Mouse (Mus musculus) E14TG2a.4 (cell line): Measurements from ENCODE around the gene Akap8l.

Experiments used
- H3K27me3 ChIP-seq: 2 replicates; pipeline ENCODE4 v1.6.1; 2014; ENCODE audit warnings: low read length, control low read depth; ENCODE audit not compliant: insufficient read depth
- H3K36me3 ChIP-seq: 2 replicates; pipeline ENCODE4 v1.6.1; 2014; ENCODE audit warnings: low read length, control low read depth; ENCODE audit not compliant: insufficient read depth
- H3K4me1 ChIP-seq: replicated peaks from 2 replicates; pipeline ENCODE4 v1.6.1; 2014; ENCODE audit warnings: low read depth, low read length, control low read depth
- H3K4me3 ChIP-seq: replicated peaks from 2 replicates; pipeline ENCODE4 v1.5.1; 2014; ENCODE audit warnings: mild to moderate bottlenecking, low read length
- H3K9me3 ChIP-seq: 2 replicates; pipeline ENCODE4 v1.6.1; 2014; ENCODE audit warnings: low read length, control low read depth
- CTCF ChIP-seq: conservative IDR thresholded peaks from 2 replicates; pipeline ENCODE4 v1.5.1; 2014; ENCODE audit warnings: low read length
- NANOG ChIP-seq: IDR thresholded peaks from 2 replicates; pipeline ENCODE4 v1.6.1; 2014; ENCODE audit warnings: borderline replicate concordance, low read length, mixed read lengths
- POU5F1 ChIP-seq: IDR thresholded peaks from 2 replicates; pipeline ENCODE4 v1.6.1; 2014; ENCODE audit warnings: low read length, borderline replicate concordance

The Akap8l gene

GRCm38 (mm10) chr17:32350382-32350983 is at the start of gene Akap8l:
Gene Akap8l (minus strand): TSS chr17:32350607.
- Histone ChIP-seq H3K4me1 (peaks cover 70% of the 10 kb centered on the region), H3K9me3 (no peaks in the 10 kb centered on the region), H3K27me3 (no peaks in the 10 kb centered on the region), H3K36me3 (peaks cover 28% of the 10 kb centered on the region), H3K4me3 (peak within 1 kb of the TSS; percentile 99)
- TF ChIP-seq NANOG (no peak), CTCF (no peak), POU5F1 (no peak)

DNA sequence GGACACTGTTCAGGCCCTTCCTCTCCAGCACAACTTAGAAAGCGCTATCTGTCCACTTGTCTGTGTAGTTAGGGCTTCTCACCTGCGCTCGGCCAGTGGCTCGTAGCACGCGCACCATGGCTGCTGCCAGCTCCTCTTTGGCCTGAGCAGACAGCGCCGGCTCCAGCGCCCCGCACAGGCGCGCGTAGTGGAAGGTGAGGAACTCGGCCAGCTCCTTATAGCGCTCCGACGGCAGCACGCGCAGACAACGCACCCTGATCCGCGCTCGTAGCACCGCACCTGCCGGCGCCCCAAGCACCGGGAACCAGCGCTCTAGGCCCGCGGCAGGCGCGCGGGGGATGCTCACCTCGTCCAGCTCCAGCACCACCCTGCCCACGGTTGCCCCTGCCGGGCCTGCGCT is 45.9 kb upstream of the Akap8l start:
- Histone ChIP-seq H3K36me3 (no peaks in the 10 kb centered on the region), H3K4me3 (peak overlapping the region; percentile 78), H3K27me3 (peaks cover 93% of the 10 kb centered on the region), H3K4me1 (peaks cover 31% of the 10 kb centered on the region), H3K9me3 (no peaks in the 10 kb centered on the region)
- TF ChIP-seq CTCF (no peak), POU5F1 (no peak)

DNA sequence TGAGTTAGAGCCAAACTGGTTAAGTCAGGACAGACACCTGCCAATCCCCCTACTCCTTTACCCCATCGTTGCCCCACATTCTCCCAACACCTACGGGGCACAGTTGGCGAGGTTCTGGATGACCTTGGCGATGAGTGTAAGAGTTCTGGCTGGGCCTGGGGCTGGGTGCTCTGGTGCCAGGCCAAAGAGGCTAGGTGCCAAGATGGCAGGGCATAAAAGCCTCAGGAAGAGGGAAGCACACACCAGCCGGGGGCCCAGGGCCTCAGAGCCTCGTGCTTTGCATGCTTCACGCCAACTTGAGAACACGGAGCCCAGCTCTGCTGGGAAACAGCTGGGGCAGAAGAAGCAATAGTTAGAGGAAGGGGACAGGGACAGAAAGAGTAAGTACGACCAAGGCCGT is 43.5 kb upstream of the Akap8l start:
- H3K9me3 ChIP-seq, result no peaks in the 10 kb centered on the region
- H3K27me3 ChIP-seq, result peaks cover 83% of the 10 kb centered on the region
- no peak for TF ChIP-seq NANOG
- no peak for TF ChIP-seq CTCF
- TF ChIP-seq POU5F1, result no peak
- H3K4me3 ChIP-seq, result no peak overlapping the region
- peaks cover 40% of the 10 kb centered on the region for H3K4me1 ChIP-seq
- H3K36me3 ChIP-seq, result no peaks in the 10 kb centered on the region

DNA sequence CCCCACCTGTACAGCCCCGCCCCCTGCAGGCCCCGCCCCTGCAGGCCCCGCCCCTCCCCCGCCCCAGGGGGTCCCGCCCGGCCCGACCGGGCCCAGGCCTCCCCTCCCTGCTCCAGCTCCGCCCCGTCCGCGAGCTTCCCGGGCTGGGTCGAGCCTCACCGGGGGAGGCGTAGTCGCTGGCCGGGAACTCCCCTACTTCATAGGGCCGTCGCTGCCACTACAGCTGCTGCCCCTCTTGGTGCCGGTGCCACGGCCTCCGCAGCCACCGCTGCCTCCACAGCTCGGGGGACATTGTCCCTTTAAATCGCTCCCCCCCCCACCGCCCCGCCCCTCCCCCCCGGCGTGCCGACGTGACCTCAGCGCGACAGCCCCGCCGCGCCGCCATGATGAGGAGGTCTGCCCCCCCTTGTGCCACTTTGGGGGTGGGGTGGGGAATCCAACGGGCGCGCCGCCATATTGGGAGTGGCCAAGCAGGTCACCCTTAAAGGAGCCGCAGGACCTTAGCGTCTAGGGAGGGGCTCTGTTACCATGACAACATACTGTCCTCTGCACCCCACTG is 38.8 kb upstream of the Akap8l start, which contains the start of gene Wiz:
TSS of gene Wiz (minus strand) at position 339 of the 559 bp plus-strand sequence.
- TF ChIP-seq NANOG (no peak), POU5F1 (no peak), CTCF (no peak)
- H3K27me3 ChIP-seq, result peaks cover 61% of the 10 kb centered on the region
- peaks cover 48% of the 10 kb centered on the region for H3K4me1 ChIP-seq
- peaks cover under 1% of the 10 kb centered on the region; the same call in 1 of the 2 replicates for H3K36me3 ChIP-seq
- peak within 1 kb of the TSS; percentile 88 for H3K4me3 ChIP-seq
- no peaks in the 10 kb centered on the region for H3K9me3 ChIP-seq

- H3K9me3 ChIP-seq, result no peaks in the 10 kb centered on the region
- no peak for TF ChIP-seq CTCF
- TF ChIP-seq NANOG, result no peak
- no peak for TF ChIP-seq POU5F1
- peaks cover 48% of the 10 kb centered on the region for H3K4me1 ChIP-seq
- H3K4me3 ChIP-seq, result peak overlapping the region; percentile 88
- peaks cover 6% of the 10 kb centered on the region for H3K36me3 ChIP-seq
- peaks cover 61% of the 10 kb centered on the region for H3K27me3 ChIP-seq
Observed at GRCm38 (mm10) chr17:32388370-32389100, 38.1 kb upstream of the Akap8l start.

DNA sequence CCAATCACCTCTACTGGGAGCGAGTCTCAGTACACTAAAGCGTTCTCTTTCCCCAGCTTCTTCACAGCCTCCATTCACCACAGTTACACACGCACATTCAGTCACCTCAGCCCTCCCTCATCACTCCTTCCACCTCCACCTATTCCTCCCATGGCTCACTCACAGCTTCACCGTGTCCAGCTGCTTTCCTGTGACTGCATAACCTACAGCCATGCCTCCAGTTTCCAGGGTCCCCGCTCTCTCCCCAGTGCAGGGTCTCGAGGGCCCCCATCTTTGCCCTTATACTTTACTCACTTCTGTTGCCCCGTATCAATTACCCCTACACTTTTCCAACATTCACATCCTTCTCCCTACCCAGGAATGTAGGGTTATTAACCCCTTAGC is 37.6 kb upstream of the Akap8l start:
- H3K9me3 ChIP-seq, result no peaks in the 10 kb centered on the region
- peak overlapping the region; percentile 88 for H3K4me3 ChIP-seq
- TF ChIP-seq NANOG (no peak), CTCF (no peak), POU5F1 (no peak)
- H3K4me1 ChIP-seq, result peaks cover 45% of the 10 kb centered on the region
- H3K27me3 ChIP-seq, result peaks cover 57% of the 10 kb centered on the region
- peaks cover 6% of the 10 kb centered on the region for H3K36me3 ChIP-seq

DNA sequence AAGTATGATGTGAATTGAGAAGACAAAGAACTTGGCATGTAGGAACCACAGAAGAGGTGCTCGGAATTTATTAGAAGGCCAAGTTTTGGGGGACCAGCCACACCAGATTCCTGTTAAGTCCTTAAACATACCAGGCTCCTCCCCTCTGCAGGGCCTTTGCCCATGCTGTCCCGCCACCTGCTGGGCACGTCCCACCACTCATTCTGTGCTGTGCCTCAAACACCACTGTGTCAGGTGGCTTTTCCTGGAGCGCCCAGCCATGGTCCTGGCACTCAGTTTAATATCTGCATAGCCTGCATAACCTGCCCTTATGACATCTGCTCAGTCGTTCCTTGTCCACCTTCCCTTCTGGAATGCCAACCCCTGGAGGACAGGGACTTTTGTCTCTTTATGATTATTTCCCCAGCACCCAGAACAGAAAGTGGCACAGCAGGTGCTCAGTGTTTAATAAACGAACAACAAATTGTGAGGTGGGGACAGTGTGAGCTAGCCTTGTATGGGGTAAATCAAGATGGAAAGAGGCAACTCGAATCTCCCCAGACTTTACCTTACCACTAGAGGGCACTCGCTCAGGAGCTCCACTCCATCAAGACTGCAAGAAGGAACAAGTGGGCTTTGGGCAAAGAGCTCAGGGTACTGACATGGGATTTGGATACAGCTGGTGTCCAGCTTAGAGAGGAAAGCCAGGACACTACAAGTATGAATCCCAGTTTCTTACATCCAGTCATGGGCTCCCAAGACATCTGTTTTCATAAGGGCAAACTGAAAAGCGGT is 36.4 kb upstream of the Akap8l start:
- TF ChIP-seq CTCF (peak; percentile 71), POU5F1 (no peak)
- Histone ChIP-seq H3K27me3 (peaks cover 45% of the 10 kb centered on the region), H3K36me3 (peaks cover 6% of the 10 kb centered on the region)

GRCm38 (mm10) chr17:32383661-32384060 is 33.3 kb upstream of the Akap8l start:
- TF ChIP-seq CTCF (no peak), NANOG (no peak), POU5F1 (no peak)
- peaks cover 31% of the 10 kb centered on the region for H3K27me3 ChIP-seq
- peaks cover 6% of the 10 kb centered on the region for H3K36me3 ChIP-seq
- H3K9me3 ChIP-seq, result no peaks in the 10 kb centered on the region
- H3K4me3 ChIP-seq, result no peak overlapping the region
- peaks cover 29% of the 10 kb centered on the region for H3K4me1 ChIP-seq

More for the DNA sequence above, 36.4 kb upstream of the Akap8l start:
- Histone ChIP-seq H3K4me3 (no peak overlapping the region), H3K9me3 (no peaks in the 10 kb centered on the region), H3K4me1 (peaks cover 41% of the 10 kb centered on the region)
